ENCODE assay signal across 27 mouse cellular contexts in genomic region chr17:84682734-84683717, GRCm38 (mm10). TPM values are rescaled to one million over a fixed set of nuclear protein-coding genes. Genes with fewer than 3 reads are reported as not detected.
A peak's percentile ranks its signal among the peaks of the same experiment; 100 is the strongest.
DNase-seq lines count a peak whose midpoint lies in the region; ATAC-seq and TF ChIP-seq lines count a peak whose summit lies in the region.
"Had no signal": no experiment of that assay in that cellular context is flagged by ENCODE, and none has a peak within 500 bp of the region (broad histone marks: within the 10 kb centered on the region; RNA-seq: fewer than 3 reads in every experiment).

Gene Abcg5, minus strand, starts transcription at chr17:84683011.

- 0 out of 2 replicates have a peak, but pooled peaks have one; percentile 21 for ATAC-seq in kidney, embryonic 14.5 days (ENCODE audit: low FRiP score, low TSS enrichment)
- ATAC-seq in liver, embryonic 14.5 days (ENCODE audit: insufficient read depth) = no peak
- no peak; the same call in 1 of the 2 replicates for ATAC-seq in liver, embryonic 12.5 days
- ATAC-seq in intestine, postnatal 0 days = peak; percentile 71
- peak; percentile 46; the same call in 1 of the 2 replicates for ATAC-seq in stomach, postnatal 0 days (ENCODE audit: low FRiP score, low TSS enrichment)
- ATAC-seq: CD4-positive, CD25-positive, alpha-beta regulatory T cell, adult 4 months; forebrain, embryonic 15.5 days; lung, postnatal 0 days had no signal

- H3K4me3 ChIP-seq in kidney, embryonic 14.5 days (ENCODE audit: low read length) = no peak within 1 kb of the TSS
- H3K4me3 ChIP-seq in liver, embryonic 14.5 days (ENCODE audit: insufficient read depth in 1 of 2, low read depth in 2 of 2, low read length in 2 of 2) = no peak within 1 kb of the TSS
- H3K4me3 ChIP-seq in liver, embryonic 12.5 days = no peak within 1 kb of the TSS
- H3K4me3 ChIP-seq in intestine, postnatal 0 days (ENCODE audit: low read depth, low read length) = peak within 1 kb of the TSS; percentile 22; the same call in 1 of the 2 replicates
- no peak within 1 kb of the TSS for H3K4me3 ChIP-seq in stomach, postnatal 0 days (ENCODE audit: low read depth, low read length)
- H3K4me3 ChIP-seq: forebrain, embryonic 15.5 days; heart, adult 2 months; heart, embryonic 12.5 days; hindbrain, embryonic 13.5 days; left cerebral cortex, adult 2 months; limb, embryonic 13.5 days; stomach, embryonic 15.5 days had no signal

- no peak within 1 kb of the TSS for H3K9ac ChIP-seq in kidney, embryonic 14.5 days (ENCODE audit: low read depth, low read length)
- no peak within 1 kb of the TSS for H3K9ac ChIP-seq in liver, embryonic 14.5 days (replicated peaks)
- no peak within 1 kb of the TSS for H3K9ac ChIP-seq in liver, embryonic 12.5 days
- H3K9ac ChIP-seq in intestine, postnatal 0 days (ENCODE audit: low read depth, low read length) = no peak within 1 kb of the TSS
- H3K9ac ChIP-seq in stomach, postnatal 0 days (ENCODE audit: low read length) = no peak within 1 kb of the TSS
- H3K9ac ChIP-seq: forebrain, embryonic 15.5 days; heart, embryonic 12.5 days; hindbrain, embryonic 13.5 days; limb, embryonic 13.5 days; stomach, embryonic 15.5 days had no signal

- no peaks in the 10 kb centered on the region for H3K9me3 ChIP-seq in kidney, embryonic 14.5 days (ENCODE audit: control insufficient read depth, low read length)
- no peaks in the 10 kb centered on the region for H3K9me3 ChIP-seq in liver, embryonic 14.5 days (ENCODE audit: control insufficient read depth, low read length)
- H3K9me3 ChIP-seq in liver, embryonic 12.5 days (replicated peaks) = no peaks in the 10 kb centered on the region
- H3K9me3 ChIP-seq in intestine, postnatal 0 days (ENCODE audit: control insufficient read depth) = no peaks in the 10 kb centered on the region
- H3K9me3 ChIP-seq in stomach, postnatal 0 days (ENCODE audit: control insufficient read depth, low read length) = no peaks in the 10 kb centered on the region
- H3K9me3 ChIP-seq: forebrain, embryonic 15.5 days; heart, embryonic 12.5 days; hindbrain, embryonic 13.5 days; limb, embryonic 13.5 days; stomach, embryonic 15.5 days had no signal

- 0 out of 2 replicates have a peak, but pooled peaks have one; percentile 6 for TF ChIP-seq CTCF in liver, embryonic 14.5 days (IDR thresholded peaks at IDR 0.05; ENCODE audit: low read depth)
- TF ChIP-seq CTCF in intestine, postnatal 0 days (IDR thresholded peaks at IDR 0.05; ENCODE audit: low read depth) = peak; percentile 45
- TF ChIP-seq CTCF in stomach, postnatal 0 days (IDR thresholded peaks at IDR 0.05; ENCODE audit: low read depth) = peak; percentile 17; the same call in 1 of the 2 replicates

- no peak for TF ChIP-seq EP300 in liver, embryonic 14.5 days (IDR thresholded peaks at IDR 0.05; ENCODE audit: low read depth)
- no peak for TF ChIP-seq EP300 in stomach, postnatal 0 days (optimal IDR thresholded peaks at IDR 0.05)

- no peaks in the 10 kb centered on the region for H3K36me3 ChIP-seq in kidney, embryonic 14.5 days (ENCODE audit: control insufficient read depth, insufficient read depth, low read length)
- no peaks in the 10 kb centered on the region for H3K36me3 ChIP-seq in liver, embryonic 14.5 days (replicated peaks; ENCODE audit: control insufficient read depth, insufficient read depth, low read depth)
- H3K36me3 ChIP-seq in liver, embryonic 12.5 days = no peaks in the 10 kb centered on the region
- H3K36me3 ChIP-seq in intestine, postnatal 0 days (ENCODE audit: control insufficient read depth, insufficient read depth) = no peaks in the 10 kb centered on the region
- no peaks in the 10 kb centered on the region for H3K36me3 ChIP-seq in stomach, postnatal 0 days (ENCODE audit: control insufficient read depth, insufficient read depth, low read length)
- H3K36me3 ChIP-seq: forebrain, embryonic 15.5 days; heart, embryonic 12.5 days; hindbrain, embryonic 13.5 days; limb, embryonic 13.5 days; stomach, embryonic 15.5 days had no signal

- peaks cover 8% of the 10 kb centered on the region; the same call in 1 of the 2 replicates for H3K4me1 ChIP-seq in kidney, embryonic 14.5 days (ENCODE audit: control insufficient read depth, insufficient read depth, low read length)
- peaks cover 0 to 2% of the 10 kb centered on the region in 2 experiments; a peak in 1 of 4 replicates for H3K4me1 ChIP-seq in liver, embryonic 14.5 days (replicated peaks; ENCODE audit: control insufficient read depth in 2 of 2, insufficient read depth in 2 of 2, low read length in 1 of 2)
- no peaks in the 10 kb centered on the region for H3K4me1 ChIP-seq in liver, embryonic 12.5 days
- 0 out of 2 replicates have a peak, but pooled peaks cover 4% of the 10 kb centered on the region for H3K4me1 ChIP-seq in intestine, postnatal 0 days (replicated peaks; ENCODE audit: control insufficient read depth, insufficient read depth, low read length)
- no peaks in the 10 kb centered on the region for H3K4me1 ChIP-seq in stomach, postnatal 0 days (replicated peaks; ENCODE audit: control insufficient read depth, insufficient read depth)
- H3K4me1 ChIP-seq: forebrain, embryonic 15.5 days; hindbrain, embryonic 13.5 days; limb, embryonic 13.5 days; stomach, embryonic 15.5 days had no signal

- DNase-seq in kidney, adult 9 months = no peak
- DNase-seq in liver, embryonic 14.5 days (ENCODE audit: low read depth in 3 of 3, low spot score in 3 of 3) = no peak
- DNase-seq in stomach, postnatal 0 days (ENCODE audit: low spot score) = no peak
- DNase-seq in frontal cortex, adult 2 months (ENCODE audit: extremely low spot score in 1 of 2, low spot score in 1 of 2) = no peak
- DNase-seq: cerebellum, adult 8-10 months; cerebellum, postnatal 25 days; heart, adult 2 months; heart, postnatal 4 days; kidney, adult 8-10 months; layer of hippocampus, adult 9-11 months; midbrain, embryonic 14.5 days; retina, postnatal 1 day; right cerebral cortex, postnatal 14 days; thymus, postnatal 14 days had no signal

- WGBS in kidney, embryonic 14.5 days = 65% methylated on average over 18 of the region's 18 CpGs
- 51% methylated on average over 18 of the region's 18 CpGs for WGBS in liver, embryonic 14.5 days (ENCODE audit: insufficient replicate concordance)
- 59% methylated on average over 18 of the region's 18 CpGs for WGBS in liver, embryonic 12.5 days (ENCODE audit: insufficient replicate concordance)
- 52% methylated on average over 18 of the region's 18 CpGs for WGBS in intestine, postnatal 0 days
- WGBS in stomach, postnatal 0 days = 79% methylated on average over 18 of the region's 18 CpGs

- H3K27ac ChIP-seq in kidney, embryonic 14.5 days (ENCODE audit: low read depth, low read length) = no peak within 1 kb of the TSS
- H3K27ac ChIP-seq in liver, embryonic 14.5 days = no peak within 1 kb of the TSS
- H3K27ac ChIP-seq in liver, embryonic 12.5 days = no peak within 1 kb of the TSS
- H3K27ac ChIP-seq in intestine, postnatal 0 days (ENCODE audit: low read depth, low read length) = peak within 1 kb of the TSS; percentile 60
- H3K27ac ChIP-seq in stomach, postnatal 0 days (replicated peaks) = no peak within 1 kb of the TSS
- H3K27ac ChIP-seq: forebrain, embryonic 15.5 days; heart, adult 2 months; hindbrain, embryonic 13.5 days; left cerebral cortex, adult 2 months; limb, embryonic 13.5 days; macrophage; stomach, embryonic 15.5 days had no signal

- no peaks in the 10 kb centered on the region for H3K27me3 ChIP-seq in kidney, embryonic 14.5 days (ENCODE audit: control insufficient read depth, insufficient read depth, low read length)
- H3K27me3 ChIP-seq in liver, embryonic 14.5 days (ENCODE audit: control insufficient read depth, insufficient read depth, low read length) = no peaks in the 10 kb centered on the region
- H3K27me3 ChIP-seq in liver, embryonic 12.5 days (replicated peaks) = peaks cover under 1% of the 10 kb centered on the region; the same call in 1 of the 2 replicates
- H3K27me3 ChIP-seq in intestine, postnatal 0 days (replicated peaks; ENCODE audit: control insufficient read depth, insufficient read depth, low read length) = no peaks in the 10 kb centered on the region
- no peaks in the 10 kb centered on the region for H3K27me3 ChIP-seq in stomach, postnatal 0 days (ENCODE audit: control insufficient read depth, insufficient read depth, low read length)
- H3K27me3 ChIP-seq: forebrain, embryonic 15.5 days; heart, embryonic 12.5 days; hindbrain, embryonic 13.5 days; limb, embryonic 13.5 days; stomach, embryonic 15.5 days had no signal

- no peak within 1 kb of the TSS for H3K4me2 ChIP-seq in kidney, embryonic 14.5 days (replicated peaks; ENCODE audit: low read depth, low read length)
- H3K4me2 ChIP-seq in liver, embryonic 14.5 days (ENCODE audit: low read depth) = no peak within 1 kb of the TSS
- H3K4me2 ChIP-seq in liver, embryonic 12.5 days = no peak within 1 kb of the TSS
- H3K4me2 ChIP-seq in intestine, postnatal 0 days (replicated peaks; ENCODE audit: low read depth) = peak within 1 kb of the TSS; percentile 57
- no peak within 1 kb of the TSS for H3K4me2 ChIP-seq in stomach, postnatal 0 days (replicated peaks; ENCODE audit: low read depth)
- H3K4me2 ChIP-seq: forebrain, embryonic 15.5 days; heart, embryonic 12.5 days; hindbrain, embryonic 13.5 days; limb, embryonic 13.5 days; stomach, embryonic 15.5 days had no signal

RNA-seq across cellular contexts. Expression of gene Abcg5, which starts in this region (rescaled TPM):
- 5.8 and 6.6 TPM in 2 replicates for polyA plus RNA-seq in kidney, embryonic 14.5 days (2014; fragmentation: Nextera tagmentation; extraction: Ambion mirVana)
- 0.33 and 0.42 TPM in 2 replicates for polyA plus RNA-seq in liver, embryonic 14.5 days (2012; rRNA removed)
- polyA plus RNA-seq in liver, embryonic 14.5 days (2014; fragmentation: Nextera tagmentation; extraction: Ambion mirVana) = 0.33 and 0.43 TPM in 2 replicates
- 0.14 and 0.26 TPM in 2 replicates for polyA plus RNA-seq in liver, embryonic 12.5 days (2016; fragmentation: Nextera tagmentation; extraction: Ambion mirVana)
- 59.8 and 68.3 TPM in 2 replicates for polyA plus RNA-seq in intestine, postnatal 0 days (2015; fragmentation: Nextera tagmentation; extraction: Ambion mirVana)
- polyA plus RNA-seq in stomach, postnatal 0 days (2015; fragmentation: Nextera tagmentation; extraction: Ambion mirVana) = 0.82 and 1.7 TPM in 2 replicates
- 0.08 TPM in 1 of 2 replicates, not detected in the other for polyA plus RNA-seq in frontal cortex, adult 2 months (2012; rRNA removed)
- polyA plus RNA-seq: CD4-positive, CD25-positive, alpha-beta regulatory T cell, adult 4 months; heart, adult 2 months; heart, postnatal 0 days; macrophage had no signal

Comparison
In these comparisons a context has a peak if more than half of its experiments do, and no peak if none do; other contexts are left out.
1. ATAC-seq: peak in kidney, embryonic 14.5 days (single experiment), intestine, postnatal 0 days (single experiment) and stomach, postnatal 0 days (single experiment); none in liver, embryonic 14.5 days (single experiment) and liver, embryonic 12.5 days (single experiment).
2. Peak in every context shown above with its lines, with median percentiles within 50 percentile points of each other: CTCF ChIP-seq.